Mouse (Mus musculus) erythroid progenitor cell, adult 5-6 weeks (primary cell): Measurements from ENCODE around the gene Tmem159. TPM values are rescaled to one million over a fixed set of nuclear protein-coding genes. Genes with fewer than 3 reads are reported as not detected.

Experiments used
- ATAC-seq: replicated peaks from 2 replicates; pipeline ENCODE4 v1.8.0; 2016; ENCODE audit warnings: moderate number of reproducible peaks, mild to moderate bottlenecking, moderate TSS enrichment, inconsistent platforms; ENCODE audit not compliant: poor library complexity, low FRiP score, severe bottlenecking
- total RNA-seq, 2 experiments: library from RNA; stranded (forward) in 1 of 2; stranded (reverse) in 1 of 2; fragments of 150-400 nt in 1 of 2; fragments of 186-747, 209-891 nt in 1 of 2; gene quantifications; 2 replicates each; pipeline versions ENCODE4 v1.2.3 to v1.2.4; 2015 to 2017; ENCODE audit warnings: low replicate concordance in 2 of 2

Gene Tmem159
- total RNA-seq, 2 experiments from 2014 or later: 0.84 TPM; not detected in 1

GRCm38 (mm10) chr7:120126976-120127685 is 25.0 kb downstream of the Tmem159 start:
- ATAC-seq: no peak

DNA sequence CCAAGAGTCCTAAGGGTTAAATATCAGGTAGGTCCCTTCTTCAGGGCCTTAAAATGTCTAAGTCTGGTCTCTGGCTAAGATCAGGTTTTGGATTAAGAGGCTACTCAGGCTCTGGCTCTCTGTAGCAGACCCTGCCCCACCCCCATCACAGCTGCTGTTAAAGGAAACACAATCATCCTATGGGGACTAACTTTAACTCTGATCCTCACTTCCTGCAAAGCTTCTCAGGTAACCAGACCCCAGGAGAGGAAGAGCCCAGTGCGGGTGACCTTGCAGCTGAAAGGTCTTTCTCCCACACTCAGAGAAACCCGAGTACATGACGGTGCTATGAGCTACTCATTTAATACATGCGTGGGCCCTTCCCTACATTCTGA is 25.5 kb downstream of the Tmem159 start:
- no peak for ATAC-seq

DNA sequence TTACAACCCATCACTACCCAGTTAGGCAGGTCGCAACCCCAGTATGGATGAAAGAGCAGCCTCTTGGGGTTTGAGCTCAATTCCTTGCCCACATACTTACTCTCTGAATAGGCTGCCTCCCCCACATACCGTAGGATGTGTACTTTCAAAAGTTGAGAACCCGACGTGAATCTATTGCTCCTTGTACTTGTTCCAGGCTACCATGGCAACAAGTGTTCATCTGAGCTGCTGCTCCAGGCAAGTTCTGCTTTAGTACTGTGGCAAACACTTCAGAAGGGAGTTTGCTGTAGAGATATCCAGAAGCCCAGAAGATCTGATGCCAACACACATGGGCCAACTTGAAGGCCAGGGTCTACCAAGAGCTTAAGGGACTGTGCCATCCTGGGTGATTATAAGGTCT is 26.8 kb downstream of the Tmem159 start:
- no peak for ATAC-seq

DNA sequence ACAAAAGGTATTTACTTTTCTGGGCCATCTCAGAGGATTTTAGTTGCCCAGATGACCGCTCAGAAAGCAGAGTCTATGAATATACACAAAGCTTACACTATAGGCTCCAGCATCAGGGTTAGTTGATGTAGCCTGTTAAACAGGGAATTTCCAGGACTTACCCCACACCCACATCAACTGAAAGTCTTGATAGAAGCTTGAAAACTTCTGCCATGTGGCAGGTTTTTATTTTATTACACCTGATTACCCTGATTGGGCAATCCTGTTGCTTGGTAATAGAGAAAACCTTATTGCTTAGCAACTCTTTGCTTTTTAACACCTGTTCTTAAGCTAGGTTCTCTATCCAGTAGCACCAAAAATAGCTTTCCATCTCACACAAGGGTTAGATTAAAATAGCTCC is 40.6 kb downstream of the Tmem159 start:
- ATAC-seq: no peak

- ATAC-seq: no peak
Observed at GRCm38 (mm10) chr7:120145191-120145590, 43.0 kb downstream of the Tmem159 start, which contains the start of gene Zp2. Gene Zp2 (minus strand): TSS chr7:120145291.

- no peak for ATAC-seq
Observed at GRCm38 (mm10) chr7:120150257-120150656, 48.1 kb downstream of the Tmem159 start.

GRCm38 (mm10) chr7:120150898-120151297 is 48.7 kb downstream of the Tmem159 start:
- no peak for ATAC-seq

DNA sequence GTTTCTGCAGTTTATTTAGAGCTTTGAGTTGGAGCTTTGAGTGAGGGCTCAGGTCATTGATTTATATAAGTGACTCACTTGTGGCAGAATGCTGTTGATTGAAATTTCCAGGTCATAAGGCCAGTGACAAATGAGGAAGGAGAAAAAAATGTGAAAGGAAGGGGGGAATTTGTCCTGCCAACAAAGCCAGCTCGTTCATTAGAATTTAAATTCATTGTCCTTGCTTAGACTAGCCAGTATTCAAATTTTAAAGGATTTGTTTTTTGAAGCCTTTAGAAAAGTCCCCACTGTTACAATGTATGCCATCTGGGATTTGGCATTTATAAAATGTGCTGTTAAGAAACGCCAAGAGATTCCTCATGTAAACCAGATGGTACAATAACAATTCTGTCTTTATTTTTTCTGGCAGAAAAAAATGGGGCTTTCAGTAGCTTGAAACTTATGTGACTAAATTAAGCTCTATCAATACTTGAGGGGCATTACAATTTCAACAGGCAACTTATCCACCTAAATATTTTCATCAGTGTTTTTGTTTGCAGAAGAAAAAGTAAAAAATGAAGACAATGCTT is 54.8 kb downstream of the Tmem159 start:
- no peak for ATAC-seq

GRCm38 (mm10) chr7:120157575-120158061 is 55.5 kb downstream of the Tmem159 start:
- ATAC-seq: no peak

- no peak for ATAC-seq
Observed at GRCm38 (mm10) chr7:120158121-120158613, 56.0 kb downstream of the Tmem159 start.

DNA sequence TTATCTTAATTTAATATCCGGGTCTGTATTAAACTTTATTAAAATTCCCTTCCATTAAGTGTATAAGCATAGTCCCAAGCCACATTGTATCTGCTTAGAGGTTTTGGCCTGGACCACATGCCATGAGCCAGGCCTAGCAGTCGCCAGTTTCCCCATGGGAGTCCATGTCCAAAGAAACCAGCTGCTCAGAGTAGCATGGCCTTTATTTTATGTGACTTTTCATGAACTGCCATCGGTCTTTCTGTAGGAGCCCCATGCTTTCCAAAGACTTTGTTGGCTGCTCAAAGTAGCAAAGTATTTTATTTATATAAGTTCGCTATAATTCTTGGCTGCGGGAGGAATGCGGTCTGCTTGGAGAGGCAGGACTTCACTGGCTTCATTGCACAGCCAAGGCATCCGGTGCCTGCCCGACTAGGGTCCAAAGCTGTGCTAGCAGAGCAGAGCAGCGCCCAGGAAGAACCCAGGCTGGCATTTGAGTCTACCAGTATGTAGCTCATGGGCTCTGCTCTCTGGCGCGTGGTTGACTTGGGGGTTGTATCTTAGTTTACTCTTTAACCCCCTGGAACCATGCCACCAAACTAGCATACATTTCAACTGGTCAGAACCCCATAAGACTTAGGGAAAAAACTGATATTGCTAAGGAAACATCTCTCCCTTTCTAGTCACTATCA is 61.6 kb downstream of the Tmem159 start:
- ATAC-seq: no peak

Other genes starting within 250 kb of the Tmem159 start
- gene Lyrm1, start 206.5 kb upstream of the Tmem159 start, total RNA-seq (2015; ENCODE audit: low replicate concordance): 5.0 TPM in 1 of 2 replicates, not detected in the other
- 3.2 TPM in 1 of 2 replicates, not detected in the other for gene Lyrm1, start 206.5 kb upstream of the Tmem159 start, total RNA-seq (2017; ENCODE audit: low replicate concordance)
- 0.84 and 6.1 TPM in 2 replicates for gene Dcun1d3, start 206.1 kb upstream of the Tmem159 start, total RNA-seq (2015; ENCODE audit: low replicate concordance)
- 1.4 and 2.8 TPM in 2 replicates for gene Dcun1d3, start 206.1 kb upstream of the Tmem159 start, total RNA-seq (2017; ENCODE audit: low replicate concordance)
- not detected in 2 replicates for gene Dnah3, start 7.1 kb upstream of the Tmem159 start, total RNA-seq (2015; ENCODE audit: low replicate concordance)
- gene Dnah3, start 7.1 kb upstream of the Tmem159 start, total RNA-seq (2017; ENCODE audit: low replicate concordance): not detected in 2 replicates
- not detected in 2 replicates for gene Zp2, start 42.9 kb downstream of the Tmem159 start, total RNA-seq (2015; ENCODE audit: low replicate concordance)
- not detected in 2 replicates for gene Zp2, start 42.9 kb downstream of the Tmem159 start, total RNA-seq (2017; ENCODE audit: low replicate concordance)
- gene Anks4b, start 71.5 kb downstream of the Tmem159 start, total RNA-seq (2015; ENCODE audit: low replicate concordance): not detected in 2 replicates
- gene Anks4b, start 71.5 kb downstream of the Tmem159 start, total RNA-seq (2017; ENCODE audit: low replicate concordance): not detected in 2 replicates
- not detected in 2 replicates for gene Crym, start 99.8 kb downstream of the Tmem159 start, total RNA-seq (2015; ENCODE audit: low replicate concordance)
- not detected in 2 replicates for gene Crym, start 99.8 kb downstream of the Tmem159 start, total RNA-seq (2017; ENCODE audit: low replicate concordance)
- not detected in 2 replicates for gene Abca14, start 101.6 kb downstream of the Tmem159 start, total RNA-seq (2015; ENCODE audit: low replicate concordance)
- not detected in 2 replicates for gene Abca14, start 101.6 kb downstream of the Tmem159 start, total RNA-seq (2017; ENCODE audit: low replicate concordance)
- gene Abca15, start 226.3 kb downstream of the Tmem159 start, total RNA-seq (2015; ENCODE audit: low replicate concordance): not detected in 2 replicates
- not detected in 2 replicates for gene Abca15, start 226.3 kb downstream of the Tmem159 start, total RNA-seq (2017; ENCODE audit: low replicate concordance)